Mouse (Mus musculus): ENCODE measurements around the gene Ncl. TPM values are rescaled to one million over a fixed set of nuclear protein-coding genes. Genes with fewer than 3 reads are reported as not detected.

The Ncl gene
- polyA plus RNA-seq, 1 experiment = 9.1 TPM

- Histone ChIP-seq H3K27me3 (ENCODE audit: control insufficient read depth, insufficient read depth, low read length) (no peaks in the 10 kb centered on the region), H3K4me1 (ENCODE audit: control insufficient read depth, insufficient read depth, insufficient read length) (peaks cover 3% of the 10 kb centered on the region; the same call in 1 of the 2 replicates), H3K27ac (ENCODE audit: insufficient read depth, low read length) (no peak overlapping the region), H3K36me3 (ENCODE audit: control insufficient read depth, insufficient read depth, low read length) (no peaks in the 10 kb centered on the region), H3K4me3 (ENCODE audit: extremely low read depth, insufficient read depth, insufficient read length) (no peak overlapping the region)
- peak; percentile 13; the same call in 1 of the 2 replicates for TF ChIP-seq CTCF (IDR thresholded peaks at IDR 0.05; ENCODE audit: extremely low read depth, insufficient read depth, insufficient read length, insufficient replicate concordance)
- TF ChIP-seq POLR2A (IDR thresholded peaks at IDR 0.05; ENCODE audit: low read depth, low read length) = no peak
- no peak for DNase-seq (ENCODE audit: low read depth in 1 of 2, low spot score in 2 of 2)
- WGBS = 32% methylated on average over 6 of the region's 6 CpGs
These were observed 4.5 kb upstream of the Ncl start for GRCm38 (mm10) chr1:86363671-86364070.

- WGBS = 83% methylated on average over 4 of the region's 4 CpGs
- peaks cover 3% of the 10 kb centered on the region for H3K36me3 ChIP-seq (ENCODE audit: control insufficient read depth, insufficient read depth, low read length)
- no peak overlapping the region for H3K27ac ChIP-seq (ENCODE audit: insufficient read depth, low read length)
- DNase-seq (ENCODE audit: low read depth in 1 of 2, low spot score in 2 of 2) = no peak
- H3K27me3 ChIP-seq (ENCODE audit: control insufficient read depth, insufficient read depth, low read length) = no peaks in the 10 kb centered on the region
- no peak overlapping the region for H3K4me3 ChIP-seq (ENCODE audit: extremely low read depth, insufficient read depth, insufficient read length)
- peaks cover 6% of the 10 kb centered on the region; the same call in 1 of the 2 replicates for H3K4me1 ChIP-seq (ENCODE audit: control insufficient read depth, insufficient read depth, insufficient read length)
- TF ChIP-seq CTCF (IDR thresholded peaks at IDR 0.05; ENCODE audit: extremely low read depth, insufficient read depth, insufficient read length, insufficient replicate concordance) (no peak), POLR2A (IDR thresholded peaks at IDR 0.05; ENCODE audit: low read depth, low read length) (no peak)
These were observed 2.8 kb upstream of the Ncl start for GRCm38 (mm10) chr1:86361852-86362615.

- H3K27ac ChIP-seq (ENCODE audit: insufficient read depth, low read length) = no peak overlapping the region
- WGBS = 15% methylated on average over 12 of the region's 12 CpGs
- H3K27me3 ChIP-seq (ENCODE audit: control insufficient read depth, insufficient read depth, low read length) = no peaks in the 10 kb centered on the region
- peak overlapping the region; percentile 81; the same call in 1 of the 2 replicates for H3K4me3 ChIP-seq (ENCODE audit: extremely low read depth, insufficient read depth, insufficient read length)
- H3K36me3 ChIP-seq (ENCODE audit: control insufficient read depth, insufficient read depth, low read length) = peaks cover 13% of the 10 kb centered on the region
- TF ChIP-seq CTCF (IDR thresholded peaks at IDR 0.05; ENCODE audit: extremely low read depth, insufficient read depth, insufficient read length, insufficient replicate concordance) = no peak
- TF ChIP-seq POLR2A (IDR thresholded peaks at IDR 0.05; ENCODE audit: low read depth, low read length) = no peak
- no peak for DNase-seq (ENCODE audit: low read depth in 1 of 2, low spot score in 2 of 2)
- H3K4me1 ChIP-seq (ENCODE audit: control insufficient read depth, insufficient read depth, insufficient read length) = peaks cover 6% of the 10 kb centered on the region; the same call in 1 of the 2 replicates
These were observed 1.2 kb upstream of the Ncl start for GRCm38 (mm10) chr1:86360441-86360840.

- WGBS = 0% methylated on average over 26 of the region's 26 CpGs
- H3K36me3 ChIP-seq (ENCODE audit: control insufficient read depth, insufficient read depth, low read length) = peaks cover 18% of the 10 kb centered on the region
- peak overlapping the region; percentile 81 for H3K4me3 ChIP-seq (ENCODE audit: extremely low read depth, insufficient read depth, insufficient read length)
- peaks cover 6% of the 10 kb centered on the region; the same call in 1 of the 2 replicates for H3K4me1 ChIP-seq (ENCODE audit: control insufficient read depth, insufficient read depth, insufficient read length)
- peak overlapping the region; percentile 76 for H3K27ac ChIP-seq (ENCODE audit: insufficient read depth, low read length)
- no peak for DNase-seq (ENCODE audit: low read depth in 1 of 2, low spot score in 2 of 2)
- no peaks in the 10 kb centered on the region for H3K27me3 ChIP-seq (ENCODE audit: control insufficient read depth, insufficient read depth, low read length)
- no peak for TF ChIP-seq CTCF (IDR thresholded peaks at IDR 0.05; ENCODE audit: extremely low read depth, insufficient read depth, insufficient read length, insufficient replicate concordance)
- no peak for TF ChIP-seq POLR2A (IDR thresholded peaks at IDR 0.05; ENCODE audit: low read depth, low read length)
These were observed 589 bp upstream of the Ncl start for GRCm38 (mm10) chr1:86359798-86360179.

GRCm38 (mm10) chr1:86358229-86358905 is 833 bp downstream of the Ncl start:
- no peak for TF ChIP-seq POLR2A (IDR thresholded peaks at IDR 0.05; ENCODE audit: low read depth, low read length)
- no peak for TF ChIP-seq CTCF (IDR thresholded peaks at IDR 0.05; ENCODE audit: extremely low read depth, insufficient read depth, insufficient read length, insufficient replicate concordance)
- Histone ChIP-seq H3K4me3 (ENCODE audit: extremely low read depth, insufficient read depth, insufficient read length) (peak overlapping the region; percentile 92), H3K4me1 (ENCODE audit: control insufficient read depth, insufficient read depth, insufficient read length) (peaks cover 6% of the 10 kb centered on the region; the same call in 1 of the 2 replicates), H3K36me3 (ENCODE audit: control insufficient read depth, insufficient read depth, low read length) (peaks cover 28% of the 10 kb centered on the region), H3K27ac (ENCODE audit: insufficient read depth, low read length) (peak overlapping the region; percentile 98), H3K27me3 (ENCODE audit: control insufficient read depth, insufficient read depth, low read length) (no peaks in the 10 kb centered on the region)
- DNase-seq (ENCODE audit: low read depth in 1 of 2, low spot score in 2 of 2) = no peak
- under 1% methylated on average over 41 of the region's 41 CpGs for WGBS

GRCm38 (mm10) chr1:86354186-86354585 is 5.0 kb downstream of the Ncl start:
- Histone ChIP-seq H3K36me3 (ENCODE audit: control insufficient read depth, insufficient read depth, low read length) (peaks cover 62% of the 10 kb centered on the region), H3K4me1 (ENCODE audit: control insufficient read depth, insufficient read depth, insufficient read length) (peaks cover 3% of the 10 kb centered on the region; the same call in 1 of the 2 replicates), H3K27ac (ENCODE audit: insufficient read depth, low read length) (no peak overlapping the region), H3K4me3 (ENCODE audit: extremely low read depth, insufficient read depth, insufficient read length) (no peak overlapping the region), H3K27me3 (ENCODE audit: control insufficient read depth, insufficient read depth, low read length) (no peaks in the 10 kb centered on the region)
- TF ChIP-seq POLR2A (IDR thresholded peaks at IDR 0.05; ENCODE audit: low read depth, low read length) = no peak
- TF ChIP-seq CTCF (IDR thresholded peaks at IDR 0.05; ENCODE audit: extremely low read depth, insufficient read depth, insufficient read length, insufficient replicate concordance) = no peak
- no peak for DNase-seq (ENCODE audit: low read depth in 1 of 2, low spot score in 2 of 2)
- WGBS = 89% methylated on average over 2 of the region's 2 CpGs

Data from spleen, adult 2 months (tissue).